Mouse (Mus musculus): ENCODE data around the gene Ate1. TPM values are rescaled to one million over a fixed set of nuclear protein-coding genes. Genes with fewer than 3 reads are reported as not detected.

Gene Ate1
- total and polyA plus RNA-seq, 2 experiments from 2014 or later = 32.4 to 66.3 TPM

DNA sequence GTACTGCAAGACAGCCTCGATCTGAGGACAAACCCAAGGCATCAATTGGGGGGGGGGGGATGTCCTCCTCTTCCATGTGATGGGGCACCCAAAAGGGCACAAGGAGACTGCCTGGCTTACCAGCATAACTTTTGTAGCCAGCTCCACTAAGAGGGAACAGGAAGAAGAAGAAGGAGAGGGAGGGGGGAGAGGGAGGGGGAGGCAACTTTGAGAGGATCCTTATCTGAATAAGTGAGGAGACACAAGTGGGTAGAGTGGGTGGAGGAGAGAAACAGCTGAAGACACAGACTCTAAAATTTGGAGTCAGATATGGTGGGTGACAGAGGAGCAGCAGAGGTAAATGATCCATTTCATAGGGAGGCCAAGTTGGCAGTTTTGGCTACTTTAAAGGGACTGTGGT is 40.8 kb upstream of the Ate1 start:
- no peak overlapping the region for H3K4me3 ChIP-seq (ENCODE audit: low read depth, low read length)
- no peak for ATAC-seq (ENCODE audit: insufficient read depth, low read depth)
- H3K9me3 ChIP-seq (replicated peaks; ENCODE audit: control insufficient read depth, low read length) = no peaks in the 10 kb centered on the region
- H3K27me3 ChIP-seq (ENCODE audit: control insufficient read depth, insufficient read depth, low read length) = no peaks in the 10 kb centered on the region
- H3K36me3 ChIP-seq (replicated peaks; ENCODE audit: control insufficient read depth, insufficient read depth, low read length) = no peaks in the 10 kb centered on the region
- no peak overlapping the region for H3K27ac ChIP-seq (ENCODE audit: low read depth)
- 73% methylated on average over 1 of the region's 1 CpGs for WGBS
- H3K9ac ChIP-seq (replicated peaks; ENCODE audit: low read depth, low read length) = no peak overlapping the region
- H3K4me1 ChIP-seq (ENCODE audit: control insufficient read depth, insufficient read depth) = 0 out of 2 replicates have a peak, but pooled peaks cover 8% of the 10 kb centered on the region
- DNase-seq (ENCODE audit: low spot score) = no peak
- no peak overlapping the region for H3K4me2 ChIP-seq (ENCODE audit: low read depth, low read length)
- TF ChIP-seq CTCF (IDR thresholded peaks at IDR 0.05; ENCODE audit: low read depth) = no peak
- TF ChIP-seq EP300 (IDR thresholded peaks at IDR 0.05; ENCODE audit: low read depth) = no peak

DNA sequence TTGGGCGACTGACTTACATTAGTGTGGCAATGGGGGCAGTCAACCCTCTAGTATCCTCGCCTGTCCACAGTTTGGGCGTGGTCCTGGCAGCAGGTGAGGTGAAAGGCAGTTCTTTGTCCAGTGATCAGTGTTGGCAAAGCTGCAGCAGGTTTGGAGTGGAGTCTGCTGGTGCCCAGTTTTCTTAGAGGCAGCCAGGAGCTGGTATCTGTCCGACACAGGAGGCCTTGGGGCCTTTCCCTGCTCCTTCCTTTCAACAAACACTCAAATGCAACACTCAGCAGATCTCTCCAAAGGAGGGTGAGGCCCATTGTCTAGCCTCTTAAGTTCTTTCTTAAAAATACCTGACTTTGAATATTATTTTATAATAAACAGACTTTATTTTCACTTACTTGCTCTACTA is 38.4 kb upstream of the Ate1 start:
- Histone ChIP-seq H3K27ac (ENCODE audit: low read depth) (no peak overlapping the region), H3K27me3 (ENCODE audit: control insufficient read depth, insufficient read depth, low read length) (no peaks in the 10 kb centered on the region), H3K4me3 (ENCODE audit: low read depth, low read length) (no peak overlapping the region), H3K9ac (replicated peaks; ENCODE audit: low read depth, low read length) (no peak overlapping the region), H3K36me3 (replicated peaks; ENCODE audit: control insufficient read depth, insufficient read depth, low read length) (no peaks in the 10 kb centered on the region), H3K4me1 (ENCODE audit: control insufficient read depth, insufficient read depth) (peaks cover 15% of the 10 kb centered on the region; the same call in 1 of the 2 replicates), H3K9me3 (replicated peaks; ENCODE audit: control insufficient read depth, low read length) (no peaks in the 10 kb centered on the region), H3K4me2 (ENCODE audit: low read depth, low read length) (no peak overlapping the region)
- 68% methylated on average over 4 of the region's 4 CpGs for whole genome bisulfite sequencing
- ATAC-seq (ENCODE audit: insufficient read depth, low read depth) (no peak), DNase-seq (ENCODE audit: low spot score) (no peak)
- TF ChIP-seq EP300 (IDR thresholded peaks at IDR 0.05; ENCODE audit: low read depth) = no peak
- no peak for TF ChIP-seq CTCF (IDR thresholded peaks at IDR 0.05; ENCODE audit: low read depth)

DNA sequence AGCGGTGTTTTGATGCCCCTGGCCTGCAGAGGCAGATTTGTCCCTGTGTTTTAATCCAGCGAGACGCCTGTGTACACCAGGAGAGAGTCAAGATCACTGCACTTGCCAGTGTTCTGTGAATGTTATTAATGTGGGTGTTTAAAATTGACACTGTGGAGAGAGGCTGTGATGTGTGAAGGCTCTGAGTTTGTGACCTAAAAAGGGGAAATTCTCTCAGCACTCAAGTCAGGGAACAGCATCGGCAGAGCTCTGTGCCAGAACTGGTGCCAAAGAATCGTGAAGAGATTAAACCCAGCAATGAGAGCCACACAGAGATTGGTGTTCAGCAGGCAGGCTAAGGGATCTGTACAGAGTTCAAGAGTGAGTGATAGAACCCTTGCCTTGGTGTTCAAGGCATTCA is 35.4 kb upstream of the Ate1 start:
- Histone ChIP-seq H3K27me3 (ENCODE audit: control insufficient read depth, insufficient read depth, low read length) (no peaks in the 10 kb centered on the region), H3K36me3 (replicated peaks; ENCODE audit: control insufficient read depth, insufficient read depth, low read length) (no peaks in the 10 kb centered on the region), H3K4me1 (ENCODE audit: control insufficient read depth, insufficient read depth) (peaks cover 23% of the 10 kb centered on the region), H3K27ac (ENCODE audit: low read depth) (peak overlapping the region; percentile 67), H3K9me3 (replicated peaks; ENCODE audit: control insufficient read depth, low read length) (no peaks in the 10 kb centered on the region), H3K4me2 (ENCODE audit: low read depth, low read length) (no peak overlapping the region), H3K9ac (replicated peaks; ENCODE audit: low read depth, low read length) (no peak overlapping the region), H3K4me3 (ENCODE audit: low read depth, low read length) (no peak overlapping the region)
- TF ChIP-seq EP300 (IDR thresholded peaks at IDR 0.05; ENCODE audit: low read depth) (no peak), CTCF (IDR thresholded peaks at IDR 0.05; ENCODE audit: low read depth) (no peak)
- peak; percentile 56 for DNase-seq (ENCODE audit: low spot score)
- ATAC-seq (ENCODE audit: insufficient read depth, low read depth) = peak; percentile 72
- 34% methylated on average over 5 of the region's 5 CpGs for WGBS

DNA sequence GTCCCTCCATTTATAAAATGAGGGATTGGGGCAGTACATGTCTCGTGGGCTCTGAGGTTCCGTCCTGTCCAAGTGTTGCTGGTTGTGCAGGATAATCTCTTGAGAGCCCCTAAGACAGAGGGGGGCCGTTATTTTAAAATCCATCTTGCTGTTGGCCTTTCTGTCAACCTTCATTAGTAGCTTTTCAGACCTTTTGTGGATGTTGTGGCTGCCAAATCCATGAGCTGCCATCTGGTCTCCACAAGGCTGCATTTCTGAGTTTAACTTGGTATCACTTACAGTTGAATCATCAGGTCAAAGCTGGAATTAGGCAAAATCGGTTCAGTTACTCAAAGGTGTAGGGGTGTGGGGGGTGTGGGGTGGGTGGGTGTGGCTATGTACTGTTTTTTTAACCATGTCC is 33.2 kb upstream of the Ate1 start:
- Histone ChIP-seq H3K4me2 (ENCODE audit: low read depth, low read length) (no peak overlapping the region), H3K9ac (replicated peaks; ENCODE audit: low read depth, low read length) (no peak overlapping the region), H3K27me3 (ENCODE audit: control insufficient read depth, insufficient read depth, low read length) (no peaks in the 10 kb centered on the region), H3K9me3 (replicated peaks; ENCODE audit: control insufficient read depth, low read length) (no peaks in the 10 kb centered on the region), H3K27ac (ENCODE audit: low read depth) (peak overlapping the region; percentile 59; the same call in 1 of the 2 replicates), H3K4me1 (ENCODE audit: control insufficient read depth, insufficient read depth) (peaks cover 23% of the 10 kb centered on the region), H3K4me3 (ENCODE audit: low read depth, low read length) (no peak overlapping the region), H3K36me3 (replicated peaks; ENCODE audit: control insufficient read depth, insufficient read depth, low read length) (no peaks in the 10 kb centered on the region)
- TF ChIP-seq EP300 (IDR thresholded peaks at IDR 0.05; ENCODE audit: low read depth) (no peak), CTCF (IDR thresholded peaks at IDR 0.05; ENCODE audit: low read depth) (no peak)
- DNase-seq (ENCODE audit: low spot score) (no peak), ATAC-seq (ENCODE audit: insufficient read depth, low read depth) (no peak)
- WGBS = 76% methylated on average over 4 of the region's 4 CpGs

DNA sequence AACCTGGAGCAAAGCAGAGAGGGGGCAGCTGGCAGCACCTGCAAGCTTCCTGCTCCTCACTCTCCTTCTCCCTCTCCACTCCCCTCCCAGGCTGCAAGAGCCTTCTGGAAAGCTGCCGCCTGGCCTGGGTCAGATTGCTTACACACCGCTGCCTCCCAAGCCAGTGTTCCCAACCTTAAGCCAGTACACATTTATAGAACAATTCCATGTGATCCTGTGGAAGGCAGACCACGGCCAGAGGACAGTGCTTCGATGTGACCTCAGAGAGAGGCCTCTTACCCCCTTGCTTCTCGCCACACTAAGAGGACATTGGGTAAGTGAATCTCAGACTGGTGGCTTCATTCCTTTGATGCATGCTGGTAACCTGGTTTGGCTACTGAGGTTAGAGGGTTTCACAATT is 32.6 kb upstream of the Ate1 start:
- H3K4me3 ChIP-seq (ENCODE audit: low read depth, low read length) = no peak overlapping the region
- 29% methylated on average over 5 of the region's 5 CpGs for WGBS
- no peaks in the 10 kb centered on the region for H3K27me3 ChIP-seq (ENCODE audit: control insufficient read depth, insufficient read depth, low read length)
- TF ChIP-seq EP300 (IDR thresholded peaks at IDR 0.05; ENCODE audit: low read depth) = no peak
- TF ChIP-seq CTCF (IDR thresholded peaks at IDR 0.05; ENCODE audit: low read depth) = no peak
- peaks cover 23% of the 10 kb centered on the region for H3K4me1 ChIP-seq (ENCODE audit: control insufficient read depth, insufficient read depth)
- H3K27ac ChIP-seq (ENCODE audit: low read depth) = peak overlapping the region; percentile 59
- DNase-seq (ENCODE audit: low spot score) = peak; percentile 57
- H3K9ac ChIP-seq (replicated peaks; ENCODE audit: low read depth, low read length) = no peak overlapping the region
- no peak overlapping the region for H3K4me2 ChIP-seq (ENCODE audit: low read depth, low read length)
- no peaks in the 10 kb centered on the region for H3K9me3 ChIP-seq (replicated peaks; ENCODE audit: control insufficient read depth, low read length)
- peak; percentile 67 for ATAC-seq (ENCODE audit: insufficient read depth, low read depth)
- no peaks in the 10 kb centered on the region for H3K36me3 ChIP-seq (replicated peaks; ENCODE audit: control insufficient read depth, insufficient read depth, low read length)

DNA sequence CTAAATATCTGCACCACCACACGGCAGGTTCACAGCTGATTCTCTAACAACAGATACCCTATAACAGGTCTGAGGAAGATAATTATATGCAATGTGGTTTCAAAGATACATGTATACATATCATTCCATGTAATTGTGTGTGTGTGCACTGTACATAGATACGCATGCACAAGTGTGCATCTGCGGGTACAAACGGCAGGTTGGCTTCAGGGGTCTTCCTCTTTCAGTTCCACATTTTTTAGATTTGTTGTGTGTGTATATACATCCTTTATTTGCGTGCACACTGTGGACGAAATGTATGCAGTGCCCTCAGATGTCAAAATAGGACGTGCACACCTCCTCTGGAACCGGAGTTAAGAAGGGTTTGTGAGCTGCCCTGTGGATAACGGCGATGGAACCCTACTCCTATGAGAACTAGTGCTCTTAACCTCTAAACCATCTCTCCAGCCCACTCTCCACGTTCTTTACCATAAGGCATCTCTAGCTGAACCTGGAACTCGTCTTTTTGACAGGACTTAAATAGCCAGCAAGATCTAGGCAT is 27.5 kb upstream of the Ate1 start:
- Histone ChIP-seq H3K9me3 (replicated peaks; ENCODE audit: control insufficient read depth, low read length) (no peaks in the 10 kb centered on the region), H3K27ac (ENCODE audit: low read depth) (peak overlapping the region; percentile 99), H3K4me1 (ENCODE audit: control insufficient read depth, insufficient read depth) (peaks cover 19% of the 10 kb centered on the region), H3K27me3 (ENCODE audit: control insufficient read depth, insufficient read depth, low read length) (no peaks in the 10 kb centered on the region), H3K4me2 (ENCODE audit: low read depth, low read length) (peak overlapping the region; percentile 78; the same call in 1 of the 2 replicates), H3K4me3 (ENCODE audit: low read depth, low read length) (no peak overlapping the region), H3K36me3 (replicated peaks; ENCODE audit: control insufficient read depth, insufficient read depth, low read length) (peaks cover 27% of the 10 kb centered on the region), H3K9ac (replicated peaks; ENCODE audit: low read depth, low read length) (no peak overlapping the region)
- no peak for DNase-seq (ENCODE audit: low spot score)
- TF ChIP-seq EP300 (IDR thresholded peaks at IDR 0.05; ENCODE audit: low read depth) (no peak), CTCF (IDR thresholded peaks at IDR 0.05; ENCODE audit: low read depth) (no peak)
- WGBS = 74% methylated on average over 12 of the region's 12 CpGs
- ATAC-seq (ENCODE audit: insufficient read depth, low read depth) = no peak
